Mouse (Mus musculus): Measurements from ENCODE around the gene Snw1.
"Not testable (repeated sequence)": the region's sequence is repeated elsewhere in the genome, so short reads cannot be mapped to it uniquely, and the experiment has no call there.

GRCm38 (mm10) chr12:87488683-87489082, 16.6 kb upstream of the Snw1 start:
- TF ChIP-seq CTCF (IDR thresholded peaks at IDR 0.05; ENCODE audit: borderline replicate concordance, insufficient read depth, low read length); POLR2A (IDR thresholded peaks at IDR 0.05; ENCODE audit: low read depth, low read length): not testable (repeated sequence)
